Mouse (Mus musculus) embryonic stem cell, embryonic (primary cell): ENCODE measurements around the gene Hist2h2be.
"Not testable (repeated sequence)": the region's sequence is repeated elsewhere in the genome, so short reads cannot be mapped to it uniquely, and the experiment has no call there.

Experiments used
- CTCF ChIA-PET, 4 experiments: fragments of 300-600 bp in 2 of 4; fragments of 350-600 bp in 2 of 4; sonication (Branson Sonifier 250); formaldehyde crosslinking; loops; one replicate each; lab custom pipeline; 2022; ENCODE audit warnings: inconsistent platforms in 2 of 4; lab: Charles Lee
- POLR2A ChIA-PET, 4 experiments: fragments of 300-600 bp in 2 of 4; fragments of 350-600 bp in 2 of 4; sonication (Branson Sonifier 250); formaldehyde crosslinking; loops; one replicate each; lab custom pipeline; 2022; ENCODE audit warnings: antibody characterized with exemption in 4 of 4, inconsistent platforms in 1 of 4; lab: Charles Lee

Gene Hist2h2be

GRCm38 (mm10) chr3:96225421-96225820, 4.5 kb downstream of the Hist2h2be start:
- ChIA-PET POLR2A (interaction anchor here in 3 of 4 experiments (0.6 to 15.1 kb wide), 18 partner anchors 7 to 115 kb away, joined by 3 to 457 read pairs (median 5); partner anchors contain the start of genes Hist2h2bb (in 2 of the 3), Hist2h4 (in 2 of the 3) and Hist2h2aa1 (in 1 of the 3)), CTCF (no interaction called here)

- ChIA-PET CTCF (interaction anchor here in 2 of 4 experiments (0.6 to 0.8 kb wide), 2 partner anchors 18 to 316 kb away, joined by 3 read pairs; no protein-coding TSS in a partner anchor), POLR2A (interaction anchor here in 3 of 4 experiments (0.6 to 15.1 kb wide), 25 partner anchors 5 to 161 kb away, joined by 3 to 457 read pairs (median 3); partner anchors contain the start of genes Bola1 (in 3 of the 3), Hist2h2ab (in 3 of the 3), Hist2h2aa1 (in 1 of the 3) and Hist2h2ac (in 1 of the 3))
Observed at GRCm38 (mm10) chr3:96226695-96227648, 6.1 kb downstream of the Hist2h2be start.

GRCm38 (mm10) chr3:96228828-96229227, 7.9 kb downstream of the Hist2h2be start:
- POLR2A ChIA-PET: interaction anchor here (1.1 to 15.1 kb wide), 14 partner anchors 4 to 171 kb away, joined by 3 to 457 read pairs (median 5); partner anchors contain the start of genes Bola1 (in 4 of the 4), Hist2h2ab (in 4 of the 4), Hist2h2ac (in 3 of the 4) and Hist2h2be (in 3 of the 4)
- CTCF ChIA-PET: interaction anchor here in 1 of 4 experiments (0.7 kb wide), 1 partner anchor 9 kb away, joined by 3 read pairs; no protein-coding TSS in a partner anchor

GRCm38 (mm10) chr3:96230404-96230803, 9.5 kb downstream of the Hist2h2be start:
- ChIA-PET CTCF (no interaction called here), POLR2A (interaction anchor here (0.6 to 12.2 kb wide), 5 partner anchors 8 to 34 kb away, joined by 3 to 457 read pairs (median 5); partner anchors contain the start of genes Bola1 (in 2 of the 4), Hist2h2ab (in 2 of the 4), Hist2h2ac (in 2 of the 4) and Hist2h2be (in 2 of the 4))

- ChIA-PET CTCF (no interaction called here), POLR2A (interaction anchor here (0.9 to 12.2 kb wide), 7 partner anchors 9 to 38 kb away, joined by 3 to 457 read pairs (median 4); partner anchors contain the start of genes Hist2h2ac (in 3 of the 4), Hist2h2be (in 3 of the 4), Bola1 (in 2 of the 4) and Hist2h2ab (in 2 of the 4))
Observed at GRCm38 (mm10) chr3:96230910-96231757, 10.2 kb downstream of the Hist2h2be start.

GRCm38 (mm10) chr3:96231758-96232120, 10.8 kb downstream of the Hist2h2be start:
- CTCF ChIA-PET: no interaction called here
- POLR2A ChIA-PET: interaction anchor here in 3 of 4 experiments (0.9 to 12.2 kb wide), 7 partner anchors 7 to 38 kb away, joined by 3 to 457 read pairs (median 4); partner anchors contain the start of genes Hist2h2ac (in 3 of the 3), Hist2h2be (in 3 of the 3), Bola1 (in 2 of the 3) and Hist2h2ab (in 2 of the 3)

- POLR2A ChIA-PET: interaction anchor here in 3 of 4 experiments (0.9 to 12.2 kb wide), 18 partner anchors 9 to 74 kb away, joined by 3 to 457 read pairs (median 9); partner anchors contain the start of genes Hist2h2ac (in 3 of the 3), Hist2h2be (in 3 of the 3), Hist2h4 (in 3 of the 3) and Bola1 (in 2 of the 3)
- CTCF ChIA-PET: interaction anchor here in 1 of 4 experiments (0.6 to 1.1 kb wide), 2 partner anchors 43 kb away, joined by 3 to 4 read pairs; no protein-coding TSS in a partner anchor
Observed at GRCm38 (mm10) chr3:96234914-96235313, 14.0 kb downstream of the Hist2h2be start.

- POLR2A ChIA-PET: interaction anchor here in 3 of 4 experiments (0.5 to 12.2 kb wide), 29 partner anchors 9 to 1008 kb away, joined by 3 to 457 read pairs (median 5); partner anchors contain the start of genes Bola1 (in 3 of the 3), Hist2h2ab (in 3 of the 3), Hist2h2ac (in 3 of the 3) and Hist2h2be (in 3 of the 3)
- CTCF ChIA-PET: interaction anchor here in 1 of 4 experiments (1.1 kb wide), 1 partner anchor 42 kb away, joined by 3 read pairs; no protein-coding TSS in a partner anchor
Observed at GRCm38 (mm10) chr3:96235836-96236235, 14.9 kb downstream of the Hist2h2be start.

- ChIA-PET CTCF (interaction anchor here in 3 of 4 experiments (0.6 to 1.8 kb wide), 3 partner anchors 41 to 298 kb away, joined by 4 to 7 read pairs (median 4); no protein-coding TSS in a partner anchor), POLR2A (interaction anchor here (0.6 to 12.2 kb wide), 60 partner anchors 8 to 367 kb away, joined by 3 to 457 read pairs (median 6); partner anchors contain the start of genes Bola1 (in 4 of the 4), Hist2h2ab (in 4 of the 4), Hist2h2ac (in 4 of the 4) and Hist2h2be (in 4 of the 4))
Observed at GRCm38 (mm10) chr3:96236834-96237334, 16.0 kb downstream of the Hist2h2be start.

GRCm38 (mm10) chr3:96237335-96237903, 16.5 kb downstream of the Hist2h2be start:
- CTCF ChIA-PET: interaction anchor here in 2 of 4 experiments (1.2 to 1.8 kb wide), 3 partner anchors 40 to 171 kb away, joined by 3 to 7 read pairs (median 4); no protein-coding TSS in a partner anchor

GRCm38 (mm10) chr3:96237904-96238511, 17.1 kb downstream of the Hist2h2be start:
- POLR2A ChIA-PET: interaction anchor here (0.6 to 12.2 kb wide), 80 partner anchors 9 to 584 kb away, joined by 3 to 457 read pairs (median 5); partner anchors contain the start of genes Bola1 (in 4 of the 4), Hist2h2ab (in 4 of the 4), Hist2h2ac (in 4 of the 4) and Hist2h2be (in 4 of the 4)
- CTCF ChIA-PET: interaction anchor here in 3 of 4 experiments (0.5 to 1.8 kb wide), 4 partner anchors 9 to 172 kb away, joined by 3 to 7 read pairs (median 4); no protein-coding TSS in a partner anchor

More at GRCm38 (mm10) chr3:96237335-96237903, 16.5 kb downstream of the Hist2h2be start:
- POLR2A ChIA-PET: interaction anchor here (0.6 to 12.2 kb wide), 74 partner anchors 9 to 583 kb away, joined by 3 to 457 read pairs (median 5); partner anchors contain the start of genes Bola1 (in 4 of the 4), Hist2h2ab (in 4 of the 4), Hist2h2ac (in 4 of the 4) and Hist2h2be (in 4 of the 4)

- ChIA-PET CTCF (interaction anchor here in 1 of 4 experiments (1.8 kb wide), 1 partner anchor 173 kb away, joined by 7 read pairs; no protein-coding TSS in a partner anchor), POLR2A (interaction anchor here (0.9 to 12.2 kb wide), 25 partner anchors 14 to 288 kb away, joined by 3 to 457 read pairs (median 16); partner anchors contain the start of genes Bola1 (in 4 of the 4), Hist2h2ab (in 4 of the 4), Hist2h2ac (in 4 of the 4) and Hist2h2be (in 4 of the 4))
Observed at GRCm38 (mm10) chr3:96238954-96239793, 18.3 kb downstream of the Hist2h2be start, which contains the start of gene Hist2h3c2. Gene Hist2h3c2, minus strand, starts transcription at chr3:96239127.

GRCm38 (mm10) chr3:96239949-96240798, 19.3 kb downstream of the Hist2h2be start, which contains the start of gene Hist2h2aa2:
Gene Hist2h2aa2, minus strand, starts transcription at chr3:96240276.
- POLR2A ChIA-PET: interaction anchor here (0.6 to 6.2 kb wide), 20 partner anchors 11 to 289 kb away, joined by 3 to 149 read pairs (median 6); partner anchors contain the start of genes Hist2h2bb (in 4 of the 4), Hist2h4 (in 4 of the 4), Bola1 (in 2 of the 4) and Hist2h2ab (in 2 of the 4)
- CTCF ChIA-PET: not testable (repeated sequence)
